Mouse (Mus musculus) kidney, adult 2 months (tissue): Measurements from ENCODE around the gene Tm6sf1. TPM values are rescaled to one million over a fixed set of nuclear protein-coding genes. Genes with fewer than 3 reads are reported as not detected.

Experiments used
- DNase-seq: peaks from one replicate; pipeline ENCODE4 v3.0.0; 2021
- H3K27ac ChIP-seq: fragments of 200-500 bp; 2 replicates; pipeline ENCODE4 v1.5.1; 2012; ENCODE audit warnings: low read depth, low read length, control low read depth, inconsistent platforms; ENCODE audit not compliant: insufficient read depth
- H3K27me3 ChIP-seq: fragments of 200-500 bp; replicated peaks from 2 replicates; pipeline ENCODE4 v1.6.1; 2012; ENCODE audit warnings: mild to moderate bottlenecking, moderate library complexity, low read length, inconsistent platforms; ENCODE audit not compliant: control insufficient read depth, insufficient read depth
- H3K36me3 ChIP-seq: fragments of 200-500 bp; 2 replicates; pipeline ENCODE4 v1.6.1; 2012; ENCODE audit warnings: mild to moderate bottlenecking, moderate library complexity, low read length, inconsistent platforms; ENCODE audit not compliant: control insufficient read depth, insufficient read depth
- H3K4me1 ChIP-seq: fragments of 200-500 bp; 2 replicates; pipeline ENCODE4 v1.6.1; 2011; ENCODE audit warnings: low read length; ENCODE audit not compliant: control insufficient read depth, insufficient read depth
- H3K4me3 ChIP-seq: fragments of 200-500 bp; 2 replicates; pipeline ENCODE4 v1.5.1; 2011; ENCODE audit warnings: mild to moderate bottlenecking, low read depth, low read length, control low read depth; ENCODE audit not compliant: insufficient read depth
- CTCF ChIP-seq: fragments of 200-500 bp; conservative IDR thresholded peaks from 2 replicates; pipeline ENCODE4 v1.5.1; 2011; ENCODE audit warnings: low read depth, mild to moderate bottlenecking, control low read depth, low read length, moderate library complexity, mixed read lengths; ENCODE audit not compliant: insufficient read depth, insufficient read length
- POLR2A ChIP-seq: fragments of 200-500 bp; IDR thresholded peaks from one replicate; pipeline ENCODE4 v1.6.1; 2011; ENCODE audit warnings: low read depth, low read length, control low read depth
- WGBS: fragments of 180-500 bp; shearing (Covaris S2); methylation state at CpG from one replicate; pipeline ENCODE4 v1.1.7; 2018; 5-methylcytosine and 5-hydroxymethylcytosine counted together
- polyA plus RNA-seq: library from polyadenylated mRNA; depleted of rRNA; stranded (reverse); fragments of >200 nt; gene quantifications from 2 replicates; pipeline ENCODE4 v1.2.3, GENCODE M21; 2012; rRNA removed

The Tm6sf1 gene
- polyA plus RNA-seq, 1 experiment = 17.0 TPM

DNA sequence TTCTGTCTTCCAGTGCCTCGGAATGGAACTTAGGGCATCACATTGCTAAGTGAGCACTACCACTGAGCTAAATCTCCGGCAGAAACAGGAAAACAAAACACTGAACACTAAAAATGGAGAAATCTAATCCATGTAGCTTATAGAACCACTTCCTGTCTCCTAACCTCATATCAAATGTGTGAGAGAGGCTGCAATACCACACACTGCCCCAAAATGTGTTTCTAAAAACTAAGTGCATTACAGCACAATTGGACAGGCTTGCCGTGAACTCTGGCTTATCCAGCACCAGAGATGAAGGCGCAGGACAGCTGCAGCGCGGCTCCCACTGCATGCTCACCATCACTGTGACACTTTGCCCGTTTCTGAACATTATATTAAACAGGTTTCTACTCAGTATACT lies 70.2 kb downstream of the Tm6sf1 start:
- no peaks in the 10 kb centered on the region for H3K36me3 ChIP-seq
- TF ChIP-seq POLR2A = no peak
- no peak for TF ChIP-seq CTCF
- 86% methylated on average over 7 of the region's 7 CpGs for WGBS
- no peak overlapping the region for H3K27ac ChIP-seq
- no peaks in the 10 kb centered on the region for H3K27me3 ChIP-seq
- no peaks in the 10 kb centered on the region for H3K4me1 ChIP-seq
- H3K4me3 ChIP-seq = no peak overlapping the region
- DNase-seq = no peak

DNA sequence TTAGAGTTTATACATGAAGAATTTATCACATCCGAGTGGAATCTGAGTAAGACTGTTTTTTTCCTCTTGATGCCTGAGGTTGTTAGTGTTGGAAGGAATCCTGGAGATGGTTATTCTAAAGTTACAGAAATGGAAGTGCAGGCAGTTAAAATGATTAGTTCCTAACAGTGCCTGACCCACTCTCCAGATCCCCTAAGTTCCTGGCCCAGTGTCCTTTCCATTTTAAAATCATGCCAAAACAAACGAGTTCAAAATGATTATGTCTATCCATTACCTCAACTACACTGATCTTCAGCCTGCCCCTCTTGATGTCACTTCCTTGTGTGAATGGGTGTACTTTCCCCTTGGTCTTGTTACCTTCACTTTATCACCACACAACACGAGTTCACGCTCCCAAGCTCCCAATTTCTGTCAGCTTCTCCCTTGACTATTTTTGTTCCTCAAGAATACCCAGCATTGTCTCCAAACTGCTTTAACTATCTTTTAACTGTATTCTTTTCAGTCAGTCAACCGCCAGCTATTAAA lies 73.8 kb downstream of the Tm6sf1 start:
- H3K36me3 ChIP-seq = no peaks in the 10 kb centered on the region
- WGBS = 53% methylated on average over 5 of the region's 5 CpGs
- H3K27me3 ChIP-seq = no peaks in the 10 kb centered on the region
- TF ChIP-seq CTCF (no peak), POLR2A (no peak)
- H3K4me1 ChIP-seq = 0 out of 2 replicates have a peak, but pooled peaks cover 3% of the 10 kb centered on the region
- H3K4me3 ChIP-seq = no peak overlapping the region
- DNase-seq = peak; percentile 30
- H3K27ac ChIP-seq = no peak overlapping the region

DNA sequence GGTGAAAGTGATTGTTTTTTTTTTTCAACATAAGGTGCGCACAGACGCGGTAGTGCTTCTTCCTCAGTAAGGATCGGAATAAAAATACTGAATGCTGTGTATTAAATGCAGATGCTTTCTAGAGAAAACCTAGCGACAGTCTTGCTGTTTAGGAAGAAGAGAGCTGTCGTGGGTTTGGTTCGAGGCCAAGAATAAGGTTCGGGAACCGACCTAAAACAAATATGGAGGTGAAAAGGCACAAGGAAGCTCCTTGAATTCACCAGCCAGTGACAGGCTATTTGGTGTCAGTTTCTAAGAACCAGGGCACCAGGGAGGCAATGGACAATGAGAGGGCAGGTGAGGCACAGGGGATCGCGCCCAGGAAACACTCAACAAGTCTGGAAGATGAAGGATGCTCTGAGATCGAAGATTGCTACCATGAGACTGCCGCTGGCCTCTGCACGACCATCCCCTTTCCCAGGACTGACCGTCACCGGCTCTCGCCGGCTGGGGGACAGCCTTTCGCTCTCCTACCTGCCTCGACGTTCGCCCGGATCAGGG lies 74.3 kb downstream of the Tm6sf1 start:
- H3K36me3 ChIP-seq = no peaks in the 10 kb centered on the region
- peak; percentile 19 for DNase-seq
- TF ChIP-seq CTCF = no peak
- no peak for TF ChIP-seq POLR2A
- 9% methylated on average over 23 of the region's 23 CpGs for WGBS
- H3K27ac ChIP-seq = no peak overlapping the region
- H3K4me3 ChIP-seq = peak overlapping the region; percentile 72
- no peaks in the 10 kb centered on the region for H3K27me3 ChIP-seq
- H3K4me1 ChIP-seq = 0 out of 2 replicates have a peak, but pooled peaks cover 3% of the 10 kb centered on the region

DNA sequence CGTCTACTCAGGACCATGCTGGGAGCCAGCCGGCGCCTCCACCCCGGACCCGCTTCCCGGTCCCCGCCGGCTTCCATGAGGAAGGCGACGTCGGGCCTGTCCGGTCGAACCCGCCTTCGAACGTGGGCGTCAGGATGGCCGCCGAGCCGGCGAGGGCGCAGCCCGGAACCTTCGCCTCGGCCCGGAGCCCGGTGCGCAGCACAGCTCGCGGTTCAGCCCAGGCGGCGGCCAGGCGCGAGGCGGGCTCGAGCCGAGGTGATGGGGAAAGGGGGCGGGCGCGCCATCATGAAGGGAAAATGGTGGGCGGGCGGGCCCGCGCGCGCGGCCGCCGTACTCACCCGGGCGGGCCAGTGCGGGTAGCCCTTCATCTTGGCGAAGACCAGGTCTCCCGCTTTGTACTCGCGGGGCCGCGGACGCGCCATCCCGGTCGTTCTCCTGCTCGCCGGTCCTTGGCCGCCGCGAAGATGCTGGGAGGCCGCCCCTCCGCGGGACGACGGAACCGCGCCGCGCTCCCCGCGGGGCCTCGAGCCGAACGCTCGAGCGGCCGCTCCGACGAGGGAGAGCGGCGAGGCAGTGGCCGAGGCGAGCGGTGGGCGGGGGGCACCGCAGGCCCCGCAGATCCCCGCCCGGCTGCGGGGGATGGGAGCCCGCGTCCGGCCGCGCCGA lies 74.9 kb downstream of the Tm6sf1 start:
- Histone ChIP-seq H3K27me3 (no peaks in the 10 kb centered on the region), H3K27ac (no peak overlapping the region), H3K4me3 (peak overlapping the region; percentile 72), H3K36me3 (no peaks in the 10 kb centered on the region), H3K4me1 (0 out of 2 replicates have a peak, but pooled peaks cover 3% of the 10 kb centered on the region)
- TF ChIP-seq POLR2A (no peak), CTCF (no peak)
- DNase-seq = peak; percentile 54
- WGBS = under 1% methylated on average over 103 of the region's 103 CpGs

Other genes starting within 250 kb of the Tm6sf1 start
- gene Homer2, start 151.5 kb upstream of the Tm6sf1 start, polyA plus RNA-seq = 0.96 and 1.1 TPM in 2 replicates
- 14.7 and 23.8 TPM in 2 replicates for gene Ramac, start 96.1 kb upstream of the Tm6sf1 start, polyA plus RNA-seq
- gene 3110040N11Rik, start 69.5 kb upstream of the Tm6sf1 start, polyA plus RNA-seq = 36.8 and 40.3 TPM in 2 replicates
- 24.3 and 28.1 TPM in 2 replicates for gene Btbd1, start 29.6 kb upstream of the Tm6sf1 start, polyA plus RNA-seq
- gene Gm10160, start 3.2 kb upstream of the Tm6sf1 start, polyA plus RNA-seq = not detected in 2 replicates
- gene Hdgfl3, start 75.5 kb downstream of the Tm6sf1 start, polyA plus RNA-seq = 1.5 TPM in 2 replicates
- 0.05 and 0.11 TPM in 2 replicates for gene Bnc1, start 133.3 kb downstream of the Tm6sf1 start, polyA plus RNA-seq